Mouse (Mus musculus) CH12.LX (cell line): ENCODE results near the gene Ddah1. TPM values are rescaled to one million over a fixed set of nuclear protein-coding genes. Genes with fewer than 3 reads are reported as not detected.

Experiments used
- DNase-seq: peaks from one replicate; pipeline ENCODE4 v3.0.0-alpha.2; 2013; ENCODE audit errors: extremely low read depth
- H3K27ac ChIP-seq: 2 replicates; pipeline ENCODE4 v1.5.1; 2012; ENCODE audit warnings: low read depth, mild to moderate bottlenecking, control low read depth, moderate library complexity; ENCODE audit not compliant: insufficient read depth
- H3K27me3 ChIP-seq: replicated peaks from 2 replicates; pipeline ENCODE3; 2012; ENCODE audit warnings: inconsistent platforms
- H3K36me3 ChIP-seq, 2 experiments: replicated peaks in 1 of 2; 2 replicates each; pipeline versions ENCODE3 to v1.6.1; 2012; ENCODE audit warnings: inconsistent platforms in 1 of 2, low read length in 1 of 2, mild to moderate bottlenecking in 1 of 2, mixed read lengths in 1 of 2, moderate library complexity in 1 of 2; ENCODE audit not compliant: control insufficient read depth in 1 of 2, insufficient read depth in 1 of 2
- H3K4me1 ChIP-seq, 2 experiments: 2 replicates each; pipeline ENCODE4 v1.6.1; 2012; ENCODE audit warnings: inconsistent platforms in 1 of 2, moderate library complexity in 1 of 2; ENCODE audit not compliant: insufficient read depth in 2 of 2, control insufficient read depth in 1 of 2
- H3K4me2 ChIP-seq: 2 replicates; pipeline ENCODE4 v1.6.1; 2012; ENCODE audit warnings: low read depth, mild to moderate bottlenecking, control low read depth; ENCODE audit not compliant: poor library complexity, insufficient read depth, severe bottlenecking
- H3K4me3 ChIP-seq, 3 experiments: fragments of 150-350 bp in 1 of 3; sonication (generic) in 1 of 3; replicated peaks in 1 of 3; 2 replicates each; pipeline versions ENCODE3 to v1.5.1; 2011 to 2012; ENCODE audit warnings: low read depth in 2 of 3, low read length in 2 of 3, mild to moderate bottlenecking in 2 of 3, moderate library complexity in 2 of 3, control low read depth in 1 of 3, improper control_type of control experiment in 1 of 3, inconsistent platforms in 1 of 3, mixed read lengths in 1 of 3; ENCODE audit not compliant: poor library complexity in 1 of 3
- H3K79me2 ChIP-seq: replicated peaks from 2 replicates; pipeline ENCODE4 v1.6.1; 2012; ENCODE audit warnings: mild to moderate bottlenecking, moderate library complexity; ENCODE audit not compliant: control insufficient read depth, poor library complexity, insufficient read depth, severe bottlenecking; ENCODE audit errors: extremely low read depth
- H3K9ac ChIP-seq: 2 replicates; pipeline ENCODE4 v1.6.1; 2012; ENCODE audit warnings: low read depth, mild to moderate bottlenecking, control low read depth, moderate library complexity; ENCODE audit not compliant: insufficient read depth
- H3K9me3 ChIP-seq: replicated peaks from 2 replicates; pipeline ENCODE3; 2012; ENCODE audit warnings: low read length, inconsistent platforms, mixed read lengths
- BHLHE40 ChIP-seq: IDR thresholded peaks from 2 replicates; pipeline ENCODE4 v1.6.1; 2011; ENCODE audit warnings: mild to moderate bottlenecking, low read depth, low read length, improper control_type of control experiment
- E2F4 ChIP-seq: IDR thresholded peaks from 2 replicates; pipeline ENCODE4 v1.6.1; 2011; ENCODE audit warnings: low read depth, low read length, improper control_type of control experiment; ENCODE audit not compliant: insufficient replicate concordance
- EP300 ChIP-seq: IDR thresholded peaks from 2 replicates; pipeline ENCODE4 v1.6.1; 2011; ENCODE audit warnings: low read length, improper control_type of control experiment
- HCFC1 ChIP-seq: IDR thresholded peaks from 2 replicates; pipeline ENCODE4 v1.6.1; 2012; ENCODE audit warnings: low read depth, mild to moderate bottlenecking, inconsistent platforms, low read length, improper control_type of control experiment
- IRF4 ChIP-seq: IDR thresholded peaks from 2 replicates; pipeline ENCODE4 v1.6.1; 2014; ENCODE audit warnings: low read depth, mild to moderate bottlenecking, inconsistent platforms, low read length, improper control_type of control experiment
- JUND ChIP-seq: conservative IDR thresholded peaks from 2 replicates; pipeline ENCODE4 v1.6.1; 2011; ENCODE audit warnings: low read depth, low read length, improper control_type of control experiment
- MAX ChIP-seq: IDR thresholded peaks from 2 replicates; pipeline ENCODE4 v1.6.1; 2011; ENCODE audit warnings: low read length, improper control_type of control experiment
- MAZ ChIP-seq: IDR thresholded peaks from 2 replicates; pipeline ENCODE4 v1.6.1; 2012; ENCODE audit warnings: low read depth, mild to moderate bottlenecking, inconsistent platforms, low read length, improper control_type of control experiment, moderate library complexity
- MEF2A ChIP-seq: IDR thresholded peaks from 2 replicates; pipeline ENCODE4 v1.6.1; 2014; ENCODE audit warnings: low read depth, mild to moderate bottlenecking, inconsistent platforms, low read length, improper control_type of control experiment, borderline replicate concordance
- PAX5 ChIP-seq: IDR thresholded peaks from 2 replicates; pipeline ENCODE4 v1.6.1; 2012; ENCODE audit warnings: low read length, inconsistent platforms, mixed read lengths
- POLR2A ChIP-seq: IDR thresholded peaks from 2 replicates; pipeline ENCODE4 v1.6.1; 2011; ENCODE audit warnings: low read depth, mild to moderate bottlenecking, improper control_type of control experiment, low read length
- RCOR1 ChIP-seq: conservative IDR thresholded peaks from 2 replicates; pipeline ENCODE4 v1.6.1; 2012; ENCODE audit warnings: low read depth, mild to moderate bottlenecking, inconsistent platforms, low read length, improper control_type of control experiment
- TCF12 ChIP-seq: IDR thresholded peaks from 2 replicates; pipeline ENCODE4 v1.6.1; 2014; ENCODE audit warnings: low read depth, mild to moderate bottlenecking, inconsistent platforms, low read length, improper control_type of control experiment
- USF2 ChIP-seq: conservative IDR thresholded peaks from 2 replicates; pipeline ENCODE4 v1.6.1; 2011; ENCODE audit warnings: low read depth, low read length, improper control_type of control experiment
- ZC3H11A ChIP-seq: IDR thresholded peaks from 2 replicates; pipeline ENCODE4 v1.6.1; 2012; ENCODE audit warnings: low read depth, mild to moderate bottlenecking, inconsistent platforms, low read length, improper control_type of control experiment
- ZKSCAN1 ChIP-seq: IDR thresholded peaks from 2 replicates; pipeline ENCODE4 v1.6.1; 2012; ENCODE audit warnings: low read depth, inconsistent platforms, low read length, improper control_type of control experiment, borderline replicate concordance
- dilution Hi-C: fragments of 300-500 bp; cut with MboI; formaldehyde crosslinking; loops from 2 replicates; pipeline ENCODE4 v1.14.3; 2020; ENCODE audit warnings: low sequenced_read_pairs; ENCODE audit not compliant: extremely low pct_unique_long_range_greater_than_20kb, extremely low pct_ligation_motif_present
- in situ Hi-C: fragments of 300-500 bp; cut with MboI; formaldehyde crosslinking; loops from 3 replicates; pipeline ENCODE4 v1.14.3; 2019; ENCODE audit warnings: low sequenced_read_pairs, low pct_ligation_motif_present, low pct_unique_long_range_greater_than_20kb, mixed read lengths
- polyA plus RNA-seq: library from polyadenylated mRNA; unstranded; fragments of >175 nt; gene quantifications from 2 replicates; pipeline ENCODE4 v1.2.1, GENCODE M21; 2012; ENCODE audit warnings: low read depth; ENCODE audit not compliant: insufficient read length
- total RNA-seq, 2 experiments: library from RNA; depleted of rRNA; stranded (reverse); fragments of 300-350 nt in 1 of 2; fragments of >200 nt in 1 of 2; gene quantifications; 2 replicates each; pipeline ENCODE4 v1.2.3; 2012 to 2014

Ddah1 gene
- total and polyA plus RNA-seq, 3 experiments, result not detected

- no peak for DNase-seq
These were observed 3.2 kb downstream of the Ddah1 start for GRCm38 (mm10) chr3:145761501-145762170.

GRCm38 (mm10) chr3:145762957-145763641, 4.6 kb downstream of the Ddah1 start:
- no peak for DNase-seq
- H3K4me1 ChIP-seq, result no peaks in the 10 kb centered on the region
- TF ChIP-seq ZC3H11A, result no peak
- no peak for TF ChIP-seq TCF12
- TF ChIP-seq JUND, result no peak
- no peak for TF ChIP-seq PAX5
- no peak for TF ChIP-seq POLR2A
- no peak for TF ChIP-seq USF2
- TF ChIP-seq HCFC1, result no peak
- no peak for TF ChIP-seq BHLHE40
- TF ChIP-seq E2F4, result no peak
- no peak for TF ChIP-seq MAX
- no peak for TF ChIP-seq MAZ
- no peak for TF ChIP-seq ZKSCAN1
- TF ChIP-seq EP300, result no peak
- no peak for TF ChIP-seq MEF2A
- no peak for TF ChIP-seq RCOR1
- TF ChIP-seq, all 38 proteins: peak for 0
- no peaks in the 10 kb centered on the region for H3K27me3 ChIP-seq
- H3K4me3 ChIP-seq, result no peak overlapping the region
- in situ Hi-C loops (no loop called here), dilution Hi-C loops (no loop called here)
- H3K27ac ChIP-seq, result no peak overlapping the region
- H3K9ac ChIP-seq, result no peak overlapping the region
- H3K79me2 ChIP-seq, result no peaks in the 10 kb centered on the region
- H3K36me3 ChIP-seq, result no peaks in the 10 kb centered on the region
- peaks cover 2% of the 10 kb centered on the region for H3K9me3 ChIP-seq
- no peak overlapping the region for H3K4me2 ChIP-seq

More at GRCm38 (mm10) chr3:145761501-145762170, 3.2 kb downstream of the Ddah1 start:
- Histone ChIP-seq H3K4me2 (no peak overlapping the region), H3K4me1 (no peaks in the 10 kb centered on the region), H3K27ac (no peak overlapping the region), H3K9me3 (peaks cover 2% of the 10 kb centered on the region), H3K4me3 (no peak overlapping the region), H3K36me3 (no peaks in the 10 kb centered on the region), H3K27me3 (no peaks in the 10 kb centered on the region), H3K79me2 (no peaks in the 10 kb centered on the region), H3K9ac (no peak overlapping the region)
- TF ChIP-seq BHLHE40 (no peak), IRF4 (no peak)
- dilution Hi-C loops (no loop called here), in situ Hi-C loops (no loop called here)
